Mouse (Mus musculus) kidney, postnatal 0 days (tissue): ENCODE measurements around the gene Clns1a. TPM values are rescaled to one million over a fixed set of nuclear protein-coding genes. Genes with fewer than 3 reads are reported as not detected.

Source experiments
- ATAC-seq: fragments of 200-750 bp; cut with Nextera tagmentation; replicated peaks from 2 replicates; pipeline ENCODE4 v1.8.0; 2017; ENCODE audit warnings: low read depth, moderate number of reproducible peaks, moderate TSS enrichment, moderate library complexity; ENCODE audit not compliant: low FRiP score
- DNase-seq: peaks from one replicate; pipeline ENCODE4 v3.0.0-alpha.2; 2016; ENCODE audit warnings: low spot score
- H3K27ac ChIP-seq: fragments of 300-500 bp; sonication (generic); 2 replicates; pipeline ENCODE4 v1.5.1; 2014; ENCODE audit warnings: mild to moderate bottlenecking
- H3K27me3 ChIP-seq: fragments of 300-500 bp; sonication (generic); 2 replicates; pipeline ENCODE4 v1.6.1; 2014; ENCODE audit warnings: low read length, mixed read lengths; ENCODE audit not compliant: insufficient read depth
- H3K36me3 ChIP-seq: fragments of 300-500 bp; sonication (generic); 2 replicates; pipeline ENCODE4 v1.6.1; 2014; ENCODE audit warnings: low read length, mixed read lengths; ENCODE audit not compliant: insufficient read depth
- H3K4me1 ChIP-seq: fragments of 300-500 bp; sonication (generic); replicated peaks from 2 replicates; pipeline ENCODE4 v1.6.1; 2014; ENCODE audit warnings: antibody characterized with exemption, low read length, mixed read lengths; ENCODE audit not compliant: insufficient read depth
- H3K4me2 ChIP-seq: fragments of 300-500 bp; sonication (generic); 2 replicates; pipeline ENCODE4 v1.6.1; 2014; ENCODE audit warnings: mild to moderate bottlenecking, low read length, moderate library complexity, mixed read lengths
- H3K4me3 ChIP-seq: fragments of 300-500 bp; sonication (generic); replicated peaks from 2 replicates; pipeline ENCODE4 v1.5.1; 2014; ENCODE audit warnings: low read depth, low read length
- H3K9ac ChIP-seq: fragments of 300-500 bp; sonication (generic); 2 replicates; pipeline ENCODE4 v1.6.1; 2014; ENCODE audit warnings: low read depth, low read length
- H3K9me3 ChIP-seq: fragments of 300-500 bp; sonication (generic); replicated peaks from 2 replicates; pipeline ENCODE4 v1.6.1; 2016; ENCODE audit warnings: low read length, inconsistent platforms, mixed read lengths
- CTCF ChIP-seq: IDR thresholded peaks from 2 replicates; pipeline ENCODE4 v1.5.1; 2016; ENCODE audit warnings: antibody characterized with exemption, low read depth, mild to moderate bottlenecking, moderate library complexity
- WGBS: fragments of 180-500 bp; shearing (Covaris S2); extraction: QIAGEN DNeasy Blood & Tissue Kit; methylation state at CpG from one replicate; pipeline ENCODE4 v1.1.7; 2014; 5-methylcytosine and 5-hydroxymethylcytosine counted together
- polyA plus RNA-seq: library from polyadenylated mRNA; unstranded; fragments of >200 nt; fragmentation: Nextera tagmentation; extraction: Ambion mirVana; gene quantifications from 2 replicates; pipeline ENCODE4 v1.2.1, GENCODE M21; 2015

The Clns1a gene
- polyA plus RNA-seq, 1 experiment from 2014 or later = 142 TPM

DNA sequence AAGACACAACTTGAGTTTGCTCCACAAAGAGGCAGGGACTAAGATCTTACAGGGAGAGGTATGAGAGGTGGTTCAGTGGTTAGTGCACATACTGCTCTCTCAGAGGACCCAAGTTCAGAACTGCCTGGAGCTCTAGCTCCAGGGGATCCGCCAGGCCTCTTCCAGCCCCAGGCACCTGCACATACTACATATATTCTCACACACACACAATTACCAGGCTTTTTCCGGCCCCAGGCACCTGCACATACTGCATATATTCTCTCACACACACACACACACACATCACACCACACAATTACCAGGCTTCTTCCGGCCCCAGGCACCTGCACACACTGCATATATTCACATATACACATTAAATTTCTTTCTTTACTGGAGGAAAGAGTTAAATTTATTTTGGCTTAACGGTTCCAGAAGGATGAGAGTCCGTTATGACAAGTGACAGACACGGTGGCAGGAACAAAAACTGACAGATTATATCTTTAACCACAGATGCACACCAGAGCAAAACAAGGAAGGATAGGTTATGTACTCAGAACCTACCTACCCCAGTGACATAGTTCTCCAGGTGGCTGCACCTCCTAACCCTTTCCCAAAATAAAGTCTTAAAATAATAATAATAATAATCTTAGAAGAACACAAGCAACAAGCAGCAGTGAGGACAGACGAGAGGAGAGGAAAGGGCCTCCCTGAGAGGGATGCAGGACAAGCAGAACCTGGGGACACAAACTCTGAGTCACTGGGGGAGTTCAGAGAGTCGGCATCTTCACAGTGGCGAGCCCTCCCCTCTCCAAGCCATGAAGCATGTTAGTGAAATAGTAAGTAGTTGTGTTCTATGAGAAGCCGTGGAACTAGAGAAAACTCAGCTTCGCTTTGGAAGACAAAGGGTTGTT lies 27.5 kb downstream of the Clns1a start:
- no peak for TF ChIP-seq CTCF
- no peak for DNase-seq
- WGBS = 83% methylated on average over 11 of the region's 11 CpGs
- Histone ChIP-seq H3K4me1 (no peaks in the 10 kb centered on the region), H3K27ac (no peak overlapping the region), H3K4me3 (no peak overlapping the region), H3K36me3 (peaks cover 11% of the 10 kb centered on the region; the same call in 1 of the 2 replicates), H3K9me3 (no peaks in the 10 kb centered on the region), H3K9ac (no peak overlapping the region), H3K27me3 (no peaks in the 10 kb centered on the region), H3K4me2 (no peak overlapping the region)
- no peak for ATAC-seq

DNA sequence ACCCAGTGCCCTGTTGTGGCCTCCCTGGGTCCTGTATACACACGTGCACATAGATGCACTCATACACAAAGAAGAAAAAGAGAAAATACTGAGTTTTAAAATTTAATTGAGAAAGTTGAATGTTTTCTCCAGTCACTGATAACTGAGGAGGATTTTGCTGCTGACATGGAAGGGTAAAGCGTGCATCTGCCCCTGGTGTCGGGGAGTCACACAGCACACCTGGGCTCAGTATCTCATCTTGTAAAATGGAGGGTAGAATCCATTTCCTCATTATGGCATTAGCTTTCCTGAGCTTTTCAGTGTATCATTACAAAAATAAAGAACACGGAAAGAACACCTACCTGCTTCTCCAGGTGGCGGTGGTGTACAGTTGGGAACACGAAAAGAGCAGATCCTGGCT lies 29.0 kb downstream of the Clns1a start:
- Histone ChIP-seq H3K27ac (no peak overlapping the region), H3K36me3 (peaks cover 8% of the 10 kb centered on the region; the same call in 1 of the 2 replicates), H3K9me3 (no peaks in the 10 kb centered on the region), H3K4me2 (no peak overlapping the region), H3K4me1 (no peaks in the 10 kb centered on the region), H3K27me3 (no peaks in the 10 kb centered on the region), H3K4me3 (no peak overlapping the region), H3K9ac (no peak overlapping the region)
- no peak for TF ChIP-seq CTCF
- DNase-seq = no peak
- no peak for ATAC-seq
- 96% methylated on average over 6 of the region's 6 CpGs for WGBS

DNA sequence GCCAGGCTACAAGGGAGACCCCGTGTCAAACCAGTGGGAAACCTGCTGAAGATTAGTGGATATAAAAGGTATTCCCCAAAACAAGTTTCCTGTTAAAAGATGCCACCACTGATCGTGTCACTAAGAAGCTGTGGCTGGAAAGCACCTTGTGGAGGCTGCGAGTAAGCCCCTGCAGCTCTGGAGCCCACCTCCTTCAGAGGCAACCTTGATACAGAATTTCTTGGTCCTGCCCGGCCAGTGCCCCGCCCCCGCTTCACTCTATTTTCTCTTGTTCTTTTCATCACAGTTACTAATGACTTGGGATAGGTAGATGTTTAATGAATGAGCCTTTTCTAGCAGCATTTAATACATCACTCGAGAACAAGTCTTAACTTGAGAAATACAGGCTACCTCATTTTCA lies 29.6 kb downstream of the Clns1a start:
- 79% methylated on average over 7 of the region's 7 CpGs for WGBS
- ATAC-seq = no peak
- no peak for TF ChIP-seq CTCF

DNA sequence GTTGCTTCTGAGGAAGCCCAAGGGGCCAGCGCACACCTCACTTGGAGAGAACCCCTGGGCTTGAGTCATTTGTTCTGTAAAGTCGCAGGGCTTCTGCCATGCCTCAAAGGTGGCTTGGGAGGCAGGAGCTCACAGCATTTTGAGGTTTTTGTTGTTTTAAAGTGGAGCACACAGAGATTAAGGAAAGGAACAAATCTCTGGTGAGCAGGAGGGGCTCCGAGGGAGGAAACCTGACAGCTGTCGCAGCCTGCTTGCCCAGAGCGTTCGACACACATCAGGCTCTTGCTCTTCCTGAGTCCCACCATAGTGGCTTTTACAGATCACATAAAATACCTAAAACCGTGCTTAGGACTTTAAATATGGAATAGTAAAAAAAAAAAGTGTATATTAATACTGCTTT lies 30.3 kb downstream of the Clns1a start:
- DNase-seq (no peak), ATAC-seq (no peak)
- 72% methylated on average over 7 of the region's 7 CpGs for WGBS
- no peak overlapping the region for H3K9ac ChIP-seq
- H3K4me1 ChIP-seq = no peaks in the 10 kb centered on the region
- peaks cover 8% of the 10 kb centered on the region; the same call in 1 of the 2 replicates for H3K36me3 ChIP-seq
- no peak overlapping the region for H3K4me3 ChIP-seq
- no peak overlapping the region for H3K27ac ChIP-seq
- no peaks in the 10 kb centered on the region for H3K9me3 ChIP-seq
- H3K27me3 ChIP-seq = no peaks in the 10 kb centered on the region
- TF ChIP-seq CTCF = no peak
- no peak overlapping the region for H3K4me2 ChIP-seq

More for the DNA sequence above, 29.6 kb downstream of the Clns1a start:
- H3K27ac ChIP-seq = no peak overlapping the region
- no peak for DNase-seq
- no peak overlapping the region for H3K9ac ChIP-seq
- H3K4me1 ChIP-seq = no peaks in the 10 kb centered on the region
- H3K4me2 ChIP-seq = no peak overlapping the region
- H3K9me3 ChIP-seq = no peaks in the 10 kb centered on the region
- H3K36me3 ChIP-seq = peaks cover 8% of the 10 kb centered on the region; the same call in 1 of the 2 replicates
- H3K4me3 ChIP-seq = no peak overlapping the region
- no peaks in the 10 kb centered on the region for H3K27me3 ChIP-seq

DNA sequence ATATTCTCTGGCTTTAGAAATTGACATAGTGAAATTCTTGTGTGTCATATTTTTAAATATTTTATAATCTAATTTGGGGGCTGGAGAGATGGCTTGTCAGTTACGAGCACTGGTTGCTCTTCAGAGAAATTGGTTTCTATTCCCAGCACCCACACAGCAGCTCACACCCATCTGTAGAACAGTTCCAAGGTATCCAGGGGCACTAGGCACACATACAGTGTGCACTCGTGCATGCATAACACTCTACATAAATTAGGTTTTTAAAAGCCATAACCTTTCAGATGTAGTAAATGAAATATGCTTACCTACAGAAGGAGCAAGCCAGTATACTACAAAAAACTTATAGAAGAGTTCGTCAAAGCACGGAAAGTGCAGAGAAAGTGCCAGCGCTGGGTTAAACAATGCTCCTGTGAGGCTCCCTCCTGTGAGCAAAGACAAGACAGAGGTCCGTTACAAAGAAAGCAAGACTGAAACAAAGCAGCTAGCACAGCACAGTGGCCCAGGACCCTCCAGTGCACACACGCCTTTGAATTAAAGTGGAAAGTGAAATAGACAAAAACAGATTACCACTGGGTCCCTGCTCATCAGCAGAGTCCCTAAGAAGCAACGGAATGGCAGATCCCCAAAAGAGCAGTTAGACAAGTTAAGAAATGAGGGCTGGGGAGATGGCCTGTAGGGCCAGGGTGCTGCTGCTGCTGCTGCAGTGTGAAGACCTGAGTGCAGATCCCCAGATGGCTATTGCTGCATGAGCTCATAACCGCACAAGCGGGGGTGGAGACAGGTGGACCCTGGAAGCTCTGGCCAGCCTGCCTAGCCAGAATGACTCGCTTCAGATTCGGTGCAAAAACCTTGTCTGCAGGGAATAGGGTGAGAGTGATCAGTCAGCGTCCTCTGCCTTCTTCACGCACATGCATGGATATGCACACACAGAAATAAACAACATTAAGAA lies 32.5 kb downstream of the Clns1a start:
- H3K4me2 ChIP-seq = no peak overlapping the region
- H3K27me3 ChIP-seq = no peaks in the 10 kb centered on the region
- H3K27ac ChIP-seq = no peak overlapping the region
- 0 out of 2 replicates have a peak, but pooled peaks cover 4% of the 10 kb centered on the region for H3K36me3 ChIP-seq
- ATAC-seq (no peak), DNase-seq (no peak)
- H3K9me3 ChIP-seq = no peaks in the 10 kb centered on the region
- no peak for TF ChIP-seq CTCF
- H3K4me3 ChIP-seq = no peak overlapping the region
- H3K9ac ChIP-seq = no peak overlapping the region
- no peaks in the 10 kb centered on the region for H3K4me1 ChIP-seq
- 73% methylated on average over 14 of the region's 14 CpGs for WGBS

DNA sequence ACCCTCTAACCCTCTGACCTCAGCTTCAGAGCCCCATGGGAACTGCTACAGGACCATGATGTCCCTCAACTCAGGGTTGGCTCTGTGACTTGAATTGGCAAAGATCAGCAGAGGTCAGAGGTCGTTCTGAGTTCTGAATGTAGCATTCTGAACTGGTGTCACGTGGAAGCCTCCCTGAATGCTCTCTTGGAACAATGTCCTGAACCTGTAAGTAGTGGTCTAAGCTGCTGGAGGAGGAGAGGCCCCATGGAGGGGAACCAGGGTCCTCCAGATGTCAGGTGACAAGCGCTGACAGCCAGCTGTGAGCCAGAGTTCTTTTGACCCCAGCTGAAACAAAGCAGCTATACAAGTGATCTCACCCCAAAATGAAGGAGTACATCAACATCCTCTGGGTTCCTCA lies 34.0 kb downstream of the Clns1a start:
- no peak overlapping the region for H3K4me2 ChIP-seq
- no peaks in the 10 kb centered on the region for H3K27me3 ChIP-seq
- no peak for ATAC-seq

More for the DNA sequence above, 34.0 kb downstream of the Clns1a start:
- Histone ChIP-seq H3K9ac (no peak overlapping the region), H3K36me3 (0 out of 2 replicates have a peak, but pooled peaks cover 4% of the 10 kb centered on the region), H3K9me3 (no peaks in the 10 kb centered on the region), H3K4me3 (no peak overlapping the region), H3K27ac (no peak overlapping the region), H3K4me1 (no peaks in the 10 kb centered on the region)
- DNase-seq = no peak
- WGBS = 67% methylated on average over 3 of the region's 3 CpGs
- TF ChIP-seq CTCF = no peak
